Mouse (Mus musculus): ENCODE results near the gene Htr2b.
A peak's percentile ranks its signal among the peaks of the same experiment; 100 is the strongest.

Htr2b gene

DNA sequence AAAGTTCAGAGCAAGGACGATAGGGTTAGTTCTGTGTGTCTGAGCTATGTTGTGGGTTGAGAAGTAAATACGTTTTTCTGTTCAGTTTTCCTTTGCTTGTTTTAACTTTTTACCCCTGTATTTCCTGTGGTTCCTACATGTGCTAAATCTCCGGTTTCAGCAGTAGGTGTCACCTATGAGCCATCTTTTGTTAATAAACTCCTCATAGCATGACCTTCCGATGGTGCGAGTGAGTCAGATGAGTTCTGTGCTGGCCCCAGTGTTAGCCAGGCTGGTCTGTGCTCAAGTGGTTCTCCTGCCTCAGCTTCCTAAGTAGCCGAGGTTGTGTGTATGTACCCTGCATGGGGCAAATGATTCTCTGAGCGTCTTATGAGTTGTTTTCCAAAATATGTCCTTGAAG, 17.4 kb downstream of the Htr2b start:
- DNase-seq (ENCODE audit: low spot score in 2 of 2): no peak

DNA sequence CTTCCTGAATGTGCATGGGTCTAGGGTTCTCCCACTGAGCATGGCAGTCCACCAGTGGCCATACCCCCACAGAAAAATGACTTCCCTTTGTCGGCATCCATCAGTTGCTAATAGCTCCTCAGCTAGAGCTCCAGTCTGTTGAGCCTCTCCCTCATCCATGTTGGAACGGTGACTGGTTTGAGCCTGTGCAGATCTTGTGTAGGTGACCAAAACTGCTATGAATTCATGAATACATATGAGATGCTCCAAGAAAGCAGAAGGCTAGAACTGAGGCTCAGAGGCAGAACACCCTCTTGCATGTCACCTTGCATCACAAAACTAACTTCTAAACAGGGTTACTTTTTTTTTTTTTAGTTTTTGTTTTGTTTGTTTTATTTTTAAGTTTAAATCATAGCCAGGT, 35.2 kb downstream of the Htr2b start:
- no peak for DNase-seq (ENCODE audit: low spot score in 2 of 2)

DNA sequence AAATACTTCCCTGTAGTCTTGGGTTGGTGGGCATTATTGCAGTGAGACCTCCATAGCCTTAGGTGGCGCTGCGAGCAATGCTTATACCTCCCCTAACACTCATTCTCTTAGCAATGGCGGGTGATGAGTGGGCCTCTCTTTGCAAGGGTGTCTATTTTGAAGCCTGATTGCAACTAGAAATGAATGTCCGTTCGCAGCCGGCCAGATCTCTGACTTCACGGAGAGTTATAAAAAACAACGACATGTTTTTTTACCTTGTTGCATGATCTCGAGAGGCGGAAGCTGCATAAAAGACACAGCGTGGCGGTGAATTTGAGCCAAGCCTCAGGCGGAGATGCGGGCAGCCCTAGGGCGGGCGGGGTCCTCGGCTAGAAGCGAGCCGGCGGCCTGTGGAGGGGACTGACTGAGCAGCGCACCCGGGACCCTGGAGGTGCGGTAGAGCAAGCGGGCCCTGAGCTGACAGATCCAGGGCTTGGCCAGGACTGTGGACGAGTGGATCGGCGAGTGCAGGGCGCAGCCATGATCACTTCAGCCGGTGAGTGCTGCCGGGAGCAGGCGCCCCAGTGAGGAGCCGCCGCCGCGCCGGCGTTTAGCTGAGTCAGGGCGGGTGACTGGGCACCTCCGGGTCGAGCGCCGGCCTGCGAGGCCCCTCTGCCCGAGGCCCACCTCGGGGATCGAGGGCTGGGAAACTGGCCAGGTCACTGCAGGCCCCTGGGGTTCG, 47.3 kb downstream of the Htr2b start, which contains the start of gene Psmd1:
Psmd1 (plus strand) TSS at position 117 of the 721 bp plus-strand sequence.
- peak; percentile 92 to 95 for DNase-seq (ENCODE audit: low spot score in 2 of 2)

- DNase-seq (ENCODE audit: low spot score in 2 of 2): no peak
Observed at GRCm38 (mm10) chr1:86062523-86062922, 49.2 kb downstream of the Htr2b start.

- DNase-seq (ENCODE audit: low spot score in 2 of 2): peak; percentile 95 to 97
Observed at GRCm38 (mm10) chr1:86058856-86059769, 52.7 kb downstream of the Htr2b start.

DNA sequence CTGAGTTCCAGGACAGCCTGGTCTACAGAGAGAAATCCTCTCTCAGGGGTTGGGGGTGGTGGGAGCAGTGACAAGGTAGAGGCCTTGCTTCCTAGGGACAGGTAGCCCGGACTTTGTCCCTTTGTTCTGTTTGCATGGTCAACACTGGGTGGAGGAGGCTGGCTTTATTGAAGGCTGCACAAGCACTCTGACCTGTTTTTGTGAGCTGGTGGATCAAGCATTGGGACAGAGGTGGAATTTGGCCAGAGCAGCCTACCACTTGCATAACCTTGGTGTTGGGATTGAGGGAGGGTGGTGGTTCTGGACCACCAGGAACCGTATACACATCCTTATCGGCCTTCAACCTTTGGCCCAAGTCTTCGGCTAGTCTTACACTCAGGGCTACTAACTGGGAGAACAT, 55.5 kb downstream of the Htr2b start:
- no peak for DNase-seq (ENCODE audit: low spot score in 2 of 2)

DNA sequence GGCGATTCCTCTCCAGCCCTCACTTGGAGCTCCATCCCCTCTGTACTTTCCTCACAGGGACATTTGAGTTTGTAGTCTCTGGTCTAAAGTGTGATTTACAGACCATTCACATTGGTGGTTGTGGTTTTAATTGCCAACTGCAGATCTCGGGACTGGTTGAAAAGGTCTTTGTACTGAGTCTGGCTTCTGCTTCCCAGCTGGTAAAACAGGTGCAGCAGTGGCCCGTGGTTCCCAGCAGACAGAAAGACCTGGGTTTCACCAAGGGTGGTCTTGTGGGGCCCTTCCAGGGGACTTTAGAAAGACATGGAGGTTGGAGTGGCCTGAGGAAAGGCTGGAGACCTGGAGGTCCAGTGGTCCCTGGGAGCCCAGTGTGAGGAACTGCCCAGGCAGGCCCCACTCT, 56.8 kb downstream of the Htr2b start:
- no peak for DNase-seq (ENCODE audit: low spot score in 2 of 2)

GRCm38 (mm10) chr1:86053198-86053921, 58.4 kb downstream of the Htr2b start:
- DNase-seq (ENCODE audit: low spot score in 2 of 2): peak; percentile 52 to 68

All from right cerebral cortex, adult 2 months (tissue).